Mouse (Mus musculus): ENCODE results near the gene Bivm.

DNA sequence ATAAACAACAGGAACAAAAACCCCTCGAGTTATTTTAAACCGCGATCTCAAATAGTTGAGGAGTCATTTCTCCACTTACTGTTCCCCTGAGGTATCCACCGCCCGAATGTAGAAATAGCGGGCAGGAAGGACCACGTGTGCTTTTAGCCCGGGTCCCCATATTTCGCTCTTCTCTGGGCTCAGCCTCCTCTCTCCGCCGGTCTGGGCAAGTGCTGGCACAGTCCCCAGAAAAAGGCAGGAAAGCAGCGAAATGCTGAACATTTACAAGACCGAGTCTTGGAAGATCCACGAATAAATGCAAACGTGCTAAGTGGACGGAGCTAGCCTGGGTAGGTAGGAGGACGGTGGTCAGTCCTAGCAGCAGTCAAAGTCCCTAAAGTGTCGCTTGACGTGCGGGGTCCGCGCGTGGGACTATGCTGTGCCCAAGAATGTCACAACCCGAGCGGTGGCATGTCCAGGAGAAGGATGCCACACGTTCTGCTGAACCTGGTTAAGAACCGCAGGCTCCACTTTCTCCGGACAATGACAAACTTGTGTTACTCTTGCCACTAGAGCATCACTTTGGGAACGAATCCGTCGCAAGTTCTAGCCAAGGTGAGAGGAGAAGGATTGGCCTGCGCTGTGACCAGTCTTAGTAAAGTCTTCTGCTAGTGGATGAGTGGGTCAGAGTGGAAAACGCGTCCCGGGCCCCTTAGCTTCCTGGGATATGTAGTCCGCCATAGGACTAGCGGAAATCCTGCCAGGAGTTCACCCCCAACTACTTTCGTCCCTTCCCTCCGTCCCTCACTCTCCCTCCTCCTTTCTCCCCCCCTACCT lies at the start of gene Bivm, which contains the start of gene Kdelc1:
- TF ChIP-seq CTCF (IDR thresholded peaks at IDR 0.05; ENCODE audit: low read depth, low read length) (no peak), GATA1 (IDR thresholded peaks at IDR 0.05; ENCODE audit: borderline replicate concordance, low read length) (no peak), TAL1 (conservative IDR thresholded peaks at IDR 0.05; ENCODE audit: low read depth, low read length) (no peak), GATA2 (IDR thresholded peaks at IDR 0.05; ENCODE audit: borderline replicate concordance, low read depth, low read length) (no peak)
